Mouse (Mus musculus) layer of hippocampus, adult 2 months (tissue): Measurements from ENCODE around the gene Mfsd4b2. TPM values are rescaled to one million over a fixed set of nuclear protein-coding genes. Genes with fewer than 3 reads are reported as not detected.

Experiments used
- DNase-seq, 2 experiments: peaks; one replicate each; pipeline ENCODE4 v3.0.0; 2022; ENCODE audit warnings: low spot score in 2 of 2
- H3K27ac ChIP-seq: fragments of 200-600 bp; 2 replicates; pipeline ENCODE4 v1.8.1; 2022
- H3K4me3 ChIP-seq: fragments of 200-600 bp; 2 replicates; pipeline ENCODE4 v1.8.1; 2022; ENCODE audit warnings: mild to moderate bottlenecking
- CTCF ChIP-seq: fragments of 200-600 bp; conservative IDR thresholded peaks from 2 replicates; pipeline ENCODE4 v1.8.1; 2022; ENCODE audit warnings: antibody characterized with exemption, mild to moderate bottlenecking, moderate library complexity
- total RNA-seq, 2 experiments: library from RNA; stranded (reverse); gene quantifications; 2 replicates each; pipeline ENCODE4 v1.2.3; 2021

The Mfsd4b2 gene
- total RNA-seq, 2 experiments from 2014 or later: 0.22 to 0.23 TPM

DNA sequence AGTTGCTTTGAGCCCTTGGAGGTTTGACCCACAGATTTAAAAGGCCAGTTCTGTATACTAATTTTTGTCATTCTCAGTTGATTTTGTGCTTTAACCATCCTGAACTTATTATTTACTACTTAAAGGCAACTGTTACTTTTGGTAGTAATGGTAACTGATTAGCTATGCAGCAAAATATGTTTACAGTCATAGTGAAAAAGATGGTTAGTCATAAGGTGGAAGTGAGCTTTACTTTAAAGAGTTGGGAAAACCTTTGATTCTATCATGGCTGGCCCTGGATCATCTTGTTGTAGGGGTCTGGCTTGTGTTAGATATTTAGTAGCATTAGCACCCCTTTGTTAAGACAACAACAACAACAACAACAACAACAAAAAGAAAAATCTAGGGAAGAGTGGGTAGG, 14.1 kb downstream of the Mfsd4b2 start:
- no peak for DNase-seq
- TF ChIP-seq CTCF: no peak
- Histone ChIP-seq H3K27ac (no peak overlapping the region), H3K4me3 (no peak overlapping the region)

DNA sequence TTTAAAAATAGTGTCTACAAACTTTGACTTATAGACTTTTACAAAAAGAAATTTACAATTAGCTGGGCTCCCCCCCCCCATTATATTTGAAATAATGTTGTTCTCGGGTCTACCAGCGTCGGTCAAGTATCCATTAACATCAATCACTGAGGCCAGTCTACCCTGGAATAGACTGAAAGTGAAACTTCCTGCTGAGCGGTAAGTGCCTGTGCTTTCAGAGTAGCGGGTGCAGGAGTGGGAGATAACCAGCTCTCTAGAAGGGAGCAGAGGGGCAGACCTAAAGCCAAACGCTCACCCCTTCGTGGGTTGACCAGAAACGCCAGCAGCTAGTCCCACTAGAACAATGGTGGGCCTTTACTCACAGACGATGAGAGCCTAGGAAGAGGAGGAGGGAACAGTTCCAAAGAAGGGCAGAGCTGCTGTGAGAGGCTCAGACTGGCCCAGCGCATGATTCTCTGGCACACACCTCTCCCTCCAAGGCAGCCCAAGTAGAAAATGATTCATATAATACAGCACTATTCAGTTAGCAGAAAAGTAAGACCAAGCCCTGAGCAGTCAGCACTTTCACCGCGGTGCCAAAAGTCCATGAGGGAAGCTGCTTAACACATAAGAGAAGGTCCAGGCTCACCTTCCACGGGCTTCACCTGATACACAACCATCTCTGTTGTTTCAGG, 17.8 kb downstream of the Mfsd4b2 start:
- no peak for TF ChIP-seq CTCF
- DNase-seq: no peak
- Histone ChIP-seq H3K4me3 (no peak overlapping the region), H3K27ac (no peak overlapping the region)

DNA sequence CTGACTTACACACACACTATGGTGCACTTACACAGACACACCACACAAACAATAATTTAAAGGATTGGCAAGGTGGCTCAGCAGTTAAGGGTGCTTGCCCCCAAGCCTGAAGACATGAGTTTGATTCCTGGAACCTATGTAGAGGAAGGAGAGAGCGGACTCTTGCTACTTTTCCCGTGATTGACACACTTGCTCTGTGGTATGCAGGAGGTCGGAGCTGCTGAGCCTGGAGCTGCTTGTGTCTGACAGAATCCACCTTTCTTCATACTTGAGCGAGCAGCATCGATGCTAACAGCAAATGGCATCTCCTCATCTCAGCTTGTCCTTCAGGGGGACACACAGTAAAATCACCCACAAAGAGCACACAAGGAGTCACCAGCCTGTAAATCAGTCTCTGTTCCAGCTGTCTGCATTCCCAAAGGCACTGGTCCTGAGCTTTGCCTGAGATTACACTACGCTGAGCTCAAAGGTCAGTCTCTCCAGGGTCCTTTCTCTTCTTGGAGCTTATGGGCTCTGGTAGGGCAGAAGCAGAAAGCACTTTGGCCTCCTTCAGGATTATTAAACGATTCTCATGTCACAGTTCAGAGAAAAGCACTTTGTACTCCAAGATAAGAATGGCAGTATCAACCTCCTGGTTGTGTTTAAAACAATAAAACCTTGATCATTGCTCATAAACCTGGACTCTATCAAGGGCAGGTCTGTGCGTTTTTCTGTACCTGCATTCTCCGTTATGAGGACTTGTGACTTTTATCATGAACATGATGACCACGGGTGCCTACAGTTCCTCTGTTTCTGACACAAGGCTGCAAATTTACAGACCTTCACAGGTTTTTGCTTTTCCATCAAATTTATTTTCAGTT, 19.7 kb downstream of the Mfsd4b2 start:
- no peak for DNase-seq
- Histone ChIP-seq H3K4me3 (no peak overlapping the region), H3K27ac (no peak overlapping the region)
- no peak for TF ChIP-seq CTCF

DNA sequence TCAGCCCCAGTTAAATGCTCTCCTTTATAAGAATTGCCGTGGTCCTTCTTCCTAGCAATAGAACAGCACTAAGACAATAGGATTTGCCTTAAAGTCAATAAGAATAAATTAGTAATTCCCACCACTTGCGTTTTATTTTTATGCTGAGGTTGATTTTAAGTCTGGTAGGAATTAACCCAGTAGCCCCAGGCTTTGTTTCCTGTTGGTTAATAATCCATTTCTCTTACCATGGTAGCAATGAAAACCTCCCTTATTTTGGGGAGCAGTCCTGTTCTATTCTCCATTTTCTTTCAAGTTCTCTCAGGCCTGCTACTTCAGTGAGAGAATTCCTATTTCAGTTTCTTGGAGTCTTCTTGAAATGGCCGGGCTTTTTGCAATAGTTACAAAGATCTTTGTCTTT, 22.5 kb downstream of the Mfsd4b2 start:
- no peak overlapping the region for H3K27ac ChIP-seq
- TF ChIP-seq CTCF: no peak
- H3K4me3 ChIP-seq: no peak overlapping the region
- DNase-seq: no peak

- peak within 1 kb of the TSS; percentile 61 for H3K4me3 ChIP-seq
- no peak for TF ChIP-seq CTCF
- DNase-seq: peak; percentile 82 to 86
Measured at GRCm38 (mm10) chr10:39898874-39899371, 27.8 kb downstream of the Mfsd4b2 start, which contains the start of gene Mfsd4b4. Gene Mfsd4b4 (minus strand): TSS chr10:39899238.

DNA sequence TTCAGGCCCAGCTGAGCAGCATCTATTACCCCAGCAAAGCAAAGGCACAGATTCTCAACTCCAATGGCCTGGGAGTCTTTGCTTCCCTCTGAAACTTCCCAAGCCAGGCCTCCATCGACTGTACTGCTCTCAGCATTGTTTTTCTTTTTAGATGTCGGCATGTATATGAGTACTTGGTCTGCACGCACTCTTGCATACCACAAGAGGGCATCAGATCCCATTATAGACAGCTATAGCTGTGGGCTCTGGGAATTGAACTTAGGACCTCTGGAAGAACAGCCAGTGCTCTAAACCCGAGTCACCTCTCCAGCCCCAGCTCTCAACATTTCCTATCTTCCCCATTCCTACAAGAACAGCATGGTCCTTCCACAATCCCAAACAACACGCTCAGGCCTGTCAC, 30.2 kb downstream of the Mfsd4b2 start:
- Histone ChIP-seq H3K27ac (no peak overlapping the region), H3K4me3 (no peak overlapping the region)
- TF ChIP-seq CTCF: peak; percentile 55
- DNase-seq: no peak

More at GRCm38 (mm10) chr10:39898874-39899371, 27.8 kb downstream of the Mfsd4b2 start, which contains the start of gene Mfsd4b4:
- H3K27ac ChIP-seq: peak within 1 kb of the TSS; percentile 95

- DNase-seq: no peak
- TF ChIP-seq CTCF: no peak
- no peak overlapping the region for H3K27ac ChIP-seq
- H3K4me3 ChIP-seq: no peak overlapping the region
Measured at GRCm38 (mm10) chr10:39893702-39894697, 32.7 kb downstream of the Mfsd4b2 start.

DNA sequence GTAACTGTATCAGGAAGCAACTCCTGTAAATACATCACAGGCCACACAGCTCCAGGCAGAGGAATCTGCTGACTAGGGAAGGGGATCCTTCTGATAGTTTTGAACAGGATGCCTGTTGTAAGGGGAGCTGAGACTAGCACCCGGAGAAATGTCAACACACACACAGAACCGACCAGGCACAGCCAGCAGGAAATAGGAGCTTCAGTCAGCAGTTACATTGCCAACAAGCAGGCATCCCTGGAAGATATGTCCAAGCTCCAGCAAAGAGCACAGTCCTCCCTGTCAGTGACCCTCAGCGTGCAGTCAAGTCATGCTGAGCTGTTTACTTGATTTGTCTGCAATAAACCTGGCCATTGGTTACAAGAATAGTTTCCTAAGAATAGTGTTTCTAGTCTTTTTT, 38.1 kb downstream of the Mfsd4b2 start:
- no peak for TF ChIP-seq CTCF
- no peak for DNase-seq
- Histone ChIP-seq H3K4me3 (no peak overlapping the region), H3K27ac (no peak overlapping the region)

Other genes with a start within 250 kb of the Mfsd4b2 start
- gene Rev3l, start 194.8 kb downstream of the Mfsd4b2 start, total RNA-seq: 10 to 100 TPM; 39.4 to 41.1 TPM
- 1 to 10 TPM; 7.8 to 7.9 TPM for gene Mfsd4b4, start 27.7 kb downstream of the Mfsd4b2 start, total RNA-seq
- gene Mfsd4b3, start 33.2 kb upstream of the Mfsd4b2 start, total RNA-seq: under 1 TPM; 0.20 to 0.27 TPM
- gene Mfsd4b5, start 59.7 kb upstream of the Mfsd4b2 start, total RNA-seq: under 1 TPM; 0.29 to 0.67 TPM
- gene Mfsd4b1, start 98.3 kb upstream of the Mfsd4b2 start, total RNA-seq: 1 to 10 TPM; 1.2 to 1.7 TPM
- 1 to 10 TPM; 4.8 to 4.9 TPM for gene Slc16a10, start 215.3 kb upstream of the Mfsd4b2 start, total RNA-seq